Mouse (Mus musculus): ENCODE results near the gene Mfap3.
A peak's percentile ranks its signal among the peaks of the same experiment; 100 is the strongest.

Mfap3 gene

GRCm38 (mm10) chr11:57518091-57518750 is at the start of gene Mfap3, which contains the start of gene Fam114a2:
Gene Mfap3, plus strand, starts transcription at chr11:57518664.
Gene Fam114a2, minus strand, starts transcription at chr11:57518617.
- DNase-seq: peak; percentile 91 to 94

- DNase-seq: no peak
These were observed 49.8 kb upstream of the Mfap3 start for GRCm38 (mm10) chr11:57468706-57469105.

DNA sequence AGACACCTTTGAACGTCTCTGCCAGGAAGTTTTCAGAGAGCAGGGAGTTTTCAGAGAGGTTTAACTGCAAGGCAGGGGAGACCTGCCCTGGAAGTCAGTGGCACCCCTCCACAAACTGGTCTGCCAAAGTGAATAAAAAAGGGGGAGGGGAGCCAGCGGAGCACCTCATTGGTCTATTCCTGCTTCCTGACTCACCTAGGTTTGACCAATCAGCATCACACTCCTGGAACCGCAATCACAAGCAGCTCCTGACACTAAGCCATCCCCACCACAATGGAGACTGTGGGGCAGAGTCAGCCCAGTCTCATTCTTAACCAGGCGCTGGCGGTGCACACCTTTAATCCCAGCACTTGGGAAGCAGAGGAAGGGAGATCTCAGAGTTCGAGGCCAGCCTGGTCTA is 48.4 kb upstream of the Mfap3 start:
- DNase-seq: no peak

DNA sequence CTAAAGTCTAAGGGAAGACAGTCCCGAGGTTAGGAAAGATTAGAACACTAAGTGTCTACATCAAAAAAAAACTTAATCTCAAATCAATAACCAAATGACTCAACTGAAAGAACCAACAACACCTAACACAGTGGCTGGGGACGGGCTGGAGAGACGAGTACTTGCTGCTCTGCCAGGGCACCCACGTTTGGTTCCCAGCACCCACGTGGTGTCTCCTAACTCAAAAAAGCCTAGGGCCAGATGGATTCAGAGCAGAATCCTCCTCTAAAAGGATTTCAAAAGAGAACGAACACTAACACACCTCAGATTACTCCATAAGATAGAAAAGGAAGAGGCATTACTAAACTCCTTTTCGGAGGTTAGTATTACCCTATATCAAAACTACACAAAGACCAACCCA is 47.5 kb upstream of the Mfap3 start:
- DNase-seq: no peak

DNA sequence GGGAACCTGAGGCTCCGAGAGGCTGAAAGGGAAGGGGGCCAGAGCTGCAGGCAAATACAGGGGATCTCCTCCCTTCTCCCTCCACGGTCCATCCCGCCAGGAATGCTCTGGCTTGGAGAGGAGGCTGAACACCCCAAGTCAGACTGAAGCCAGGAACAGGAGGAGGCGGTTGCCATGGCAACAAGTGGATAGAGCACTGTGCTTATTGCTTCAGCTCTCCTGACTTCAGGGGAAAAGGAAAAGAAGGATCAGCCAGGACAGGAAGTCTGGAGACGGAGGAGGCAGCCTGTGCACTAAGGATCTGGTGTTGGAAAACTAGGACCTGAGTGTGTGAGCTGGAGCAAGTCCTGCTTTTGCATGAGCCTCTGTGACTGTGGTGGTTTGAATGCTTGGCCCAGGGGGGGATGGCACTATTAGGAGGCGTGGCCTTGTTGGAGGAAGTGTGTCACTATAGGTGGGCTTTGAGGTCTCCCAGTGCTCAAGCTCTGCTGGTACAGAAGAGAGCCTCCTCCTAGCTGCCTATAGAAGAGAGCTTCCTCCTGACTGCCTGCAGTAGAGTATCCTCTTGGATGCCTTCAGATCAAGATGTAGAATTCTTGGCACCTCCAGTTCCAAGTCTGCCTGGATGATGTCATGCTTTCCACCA is 44.0 kb upstream of the Mfap3 start:
- no peak for DNase-seq

- peak; percentile 12 to 31 for DNase-seq
These were observed 43.3 kb upstream of the Mfap3 start for GRCm38 (mm10) chr11:57475119-57475518.

GRCm38 (mm10) chr11:57478077-57478476 is 40.4 kb upstream of the Mfap3 start:
- no peak for DNase-seq

- no peak for DNase-seq
These were observed 30.0 kb upstream of the Mfap3 start for GRCm38 (mm10) chr11:57488436-57488835.

GRCm38 (mm10) chr11:57496462-57497039 is 21.9 kb upstream of the Mfap3 start:
- DNase-seq: no peak

DNA sequence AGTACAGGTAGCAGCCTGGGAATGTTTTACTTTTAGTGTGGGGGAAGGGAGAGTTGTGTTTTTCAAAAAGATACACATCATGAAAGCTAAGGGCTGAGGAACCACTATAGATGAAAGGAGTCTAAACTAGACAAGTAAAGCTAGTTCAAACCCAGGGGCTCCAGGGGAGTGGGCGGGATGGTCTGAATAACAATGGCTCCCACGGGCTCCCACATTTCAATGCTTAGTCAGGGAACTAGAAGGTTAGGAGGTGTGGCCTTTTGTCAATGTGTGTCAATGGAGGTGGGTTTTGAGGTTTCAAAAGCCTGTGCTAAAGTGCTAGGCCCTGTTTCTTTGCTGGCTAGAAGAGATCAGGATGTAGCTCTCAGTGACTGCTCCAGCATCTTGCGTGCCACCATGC is 20.8 kb upstream of the Mfap3 start:
- no peak for DNase-seq

DNA sequence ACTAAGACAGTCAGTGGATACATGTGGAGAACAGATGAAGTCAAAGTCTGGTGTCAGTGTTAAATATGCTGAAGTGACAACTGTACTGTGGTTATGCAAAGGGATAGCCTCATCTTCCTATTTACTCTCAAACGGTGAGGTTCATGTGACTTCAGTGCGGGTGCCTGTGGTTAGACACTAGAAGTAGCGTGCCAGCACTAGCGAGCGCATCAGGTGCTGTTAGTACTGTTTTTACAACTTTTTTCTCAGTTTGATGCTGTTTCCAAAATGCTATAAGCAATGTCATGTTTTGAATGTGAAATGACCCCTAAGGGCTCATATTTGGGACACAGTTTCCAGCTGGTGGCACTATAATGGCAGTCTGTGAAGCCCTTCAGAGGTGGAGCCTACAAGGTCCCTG is 20.2 kb upstream of the Mfap3 start:
- no peak for DNase-seq

DNA sequence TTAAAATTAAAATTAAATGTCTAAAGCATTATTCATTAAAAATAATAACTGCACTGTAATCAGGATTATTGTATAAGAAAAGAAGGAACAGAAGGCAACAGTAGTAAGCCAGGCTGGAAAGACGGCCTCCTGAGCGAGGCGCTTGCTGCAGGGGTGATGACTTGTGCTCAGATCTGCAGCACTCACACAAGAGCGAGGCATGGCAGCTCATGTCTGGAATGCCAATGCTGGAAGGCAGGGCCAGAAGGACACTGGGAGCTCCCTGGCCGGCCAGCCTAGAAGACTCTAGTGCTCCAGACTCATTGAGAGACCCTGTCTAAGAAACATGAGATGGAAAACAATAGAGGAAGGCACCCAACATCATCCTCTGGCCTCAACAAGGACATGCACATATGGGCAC is 15.3 kb upstream of the Mfap3 start:
- peak in 1 of 2 experiments; percentile 4 for DNase-seq

DNA sequence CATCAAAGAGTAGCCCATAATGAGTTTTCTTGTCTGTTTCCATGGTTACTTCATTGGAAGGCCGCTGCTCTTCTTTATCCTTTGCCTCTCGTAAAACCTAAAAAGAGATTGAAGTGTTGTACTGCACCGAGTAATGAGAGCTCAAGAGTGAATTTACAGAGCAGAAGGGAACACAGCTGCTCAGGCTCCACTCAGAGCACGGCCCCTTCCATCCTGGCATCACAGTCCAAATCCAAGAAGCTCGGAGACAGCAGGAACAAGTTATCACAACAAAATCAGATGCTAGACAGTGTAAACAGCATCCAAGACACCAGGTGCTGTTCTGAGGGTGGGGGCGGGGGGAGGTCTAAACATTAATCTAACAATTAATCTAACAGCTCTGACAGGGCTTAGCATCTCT is 11.6 kb upstream of the Mfap3 start:
- DNase-seq: no peak

DNA sequence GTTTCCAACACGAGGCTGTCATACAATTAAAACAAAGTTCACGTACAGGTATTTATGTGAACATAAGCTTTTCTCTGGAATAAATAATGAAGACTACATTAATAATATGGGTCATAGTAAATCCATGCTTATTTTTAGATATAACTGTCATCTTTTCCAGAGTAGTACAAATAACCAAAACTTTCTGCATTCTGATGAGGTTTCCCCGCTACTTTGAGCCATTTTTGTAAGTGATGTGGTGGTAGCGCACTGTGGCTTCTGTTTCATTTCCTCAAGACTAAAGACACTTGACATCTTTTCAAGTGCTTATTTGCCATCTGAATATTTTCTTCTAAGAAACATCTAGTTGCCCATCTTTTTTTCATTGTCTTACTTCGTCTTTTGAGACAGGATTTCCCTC is 3.2 kb upstream of the Mfap3 start:
- DNase-seq: no peak

GRCm38 (mm10) chr11:57516946-57517441 is 1.5 kb upstream of the Mfap3 start:
- DNase-seq: peak in 1 of 2 experiments; percentile 12

DNA sequence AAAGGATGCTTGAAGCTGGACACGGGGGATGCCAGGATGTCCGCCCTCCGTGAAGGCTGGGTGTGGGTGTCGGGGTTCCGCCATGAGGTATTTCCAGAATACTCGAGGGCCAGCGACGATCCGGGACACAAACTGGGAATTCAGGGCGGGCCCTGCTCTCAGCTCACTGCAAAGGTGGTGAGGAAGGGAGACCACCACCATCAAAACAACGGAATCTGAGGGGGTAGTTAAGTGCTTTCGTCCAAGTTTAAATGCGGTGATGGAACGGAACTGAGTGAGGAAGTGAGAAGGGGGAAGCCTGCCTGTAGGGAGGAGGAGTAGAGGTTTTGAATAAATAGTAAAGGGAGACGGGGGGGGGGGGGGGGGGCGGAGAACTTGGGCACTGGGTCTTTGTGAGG is 286 bp downstream of the Mfap3 start:
- DNase-seq: no peak

GRCm38 (mm10) chr11:57519304-57519703 is 840 bp downstream of the Mfap3 start:
- DNase-seq: no peak

GRCm38 (mm10) chr11:57521206-57521605 is 2.7 kb downstream of the Mfap3 start:
- DNase-seq: no peak

DNA sequence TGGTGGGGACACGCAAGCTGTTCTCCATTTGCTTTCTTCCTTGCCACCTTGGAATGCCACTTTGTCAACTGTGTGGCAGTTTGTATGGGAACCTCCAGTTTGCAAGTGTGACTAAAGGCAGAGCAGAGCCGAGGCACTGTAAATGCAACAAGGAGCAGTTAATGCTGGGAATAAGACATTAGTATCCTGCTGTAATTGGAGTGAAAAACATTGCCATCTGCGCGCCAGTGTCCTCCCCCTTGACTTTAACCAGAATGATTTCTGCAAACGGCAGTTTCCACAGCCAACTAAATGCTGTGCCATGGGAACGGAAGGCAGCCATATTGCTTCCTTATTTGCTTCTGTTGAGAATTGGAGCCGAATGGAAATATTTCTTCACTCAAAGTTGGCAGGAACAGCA is 3.6 kb downstream of the Mfap3 start:
- no peak for DNase-seq

DNA sequence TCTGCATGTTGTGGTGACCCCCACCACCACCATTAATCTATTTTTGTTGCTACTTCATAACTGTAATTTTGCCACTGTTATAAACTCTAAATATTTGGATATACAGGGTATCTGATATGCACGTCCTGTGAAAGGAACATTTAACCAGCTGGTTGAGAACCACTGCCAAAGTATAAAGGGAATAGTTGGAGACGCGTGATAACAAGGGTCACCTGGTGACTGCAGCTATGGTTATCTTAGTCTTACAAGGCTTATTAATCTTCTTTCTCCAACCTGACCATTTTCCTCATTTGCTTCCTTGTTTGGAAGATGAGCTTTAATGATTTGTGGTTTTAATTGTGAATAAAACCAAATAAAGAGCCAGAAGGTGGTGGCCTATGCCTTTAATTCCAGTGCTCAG is 5.0 kb downstream of the Mfap3 start:
- no peak for DNase-seq

- peak in 1 of 2 experiments; percentile 26 for DNase-seq
These were observed 6.1 kb downstream of the Mfap3 start for GRCm38 (mm10) chr11:57524597-57524996.

DNA sequence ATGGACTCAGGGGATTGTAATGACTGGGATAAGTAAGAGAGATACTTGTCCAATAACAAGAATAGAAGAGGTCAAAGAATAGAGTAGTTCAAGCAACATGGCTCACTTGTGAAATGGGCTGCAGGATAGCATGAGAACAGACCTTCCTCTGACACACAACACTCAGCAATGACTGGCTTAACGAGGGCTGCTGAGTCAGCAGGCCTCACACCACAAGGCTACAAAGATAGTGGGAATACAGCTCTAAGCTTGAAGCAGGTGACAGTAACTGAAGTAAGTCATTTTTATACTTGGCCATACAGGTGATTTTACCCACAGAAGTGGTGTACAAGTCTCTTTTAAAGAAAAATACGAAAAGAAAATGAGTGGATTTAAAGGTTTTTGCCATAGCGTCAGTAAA is 7.4 kb downstream of the Mfap3 start:
- no peak for DNase-seq

DNA sequence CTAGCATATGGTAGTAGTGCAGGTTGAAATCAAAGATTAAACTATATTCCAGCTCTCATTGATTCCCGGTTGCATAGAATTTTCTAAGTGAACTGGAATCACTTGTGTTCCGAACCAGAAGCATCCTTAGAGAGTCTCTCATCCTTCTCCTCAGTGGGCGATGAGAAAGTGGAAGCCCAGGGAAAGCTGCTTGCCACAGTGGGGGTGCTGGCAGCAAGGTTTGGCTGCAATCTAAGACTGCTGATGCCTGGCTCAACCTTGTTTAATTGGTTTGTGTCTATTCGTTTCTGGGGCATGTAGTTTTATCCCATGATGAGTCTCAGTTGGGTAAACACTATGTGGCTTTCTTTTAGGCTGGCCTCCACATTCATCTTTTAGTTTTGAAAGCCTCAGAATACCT is 9.0 kb downstream of the Mfap3 start:
- DNase-seq: no peak

DNA sequence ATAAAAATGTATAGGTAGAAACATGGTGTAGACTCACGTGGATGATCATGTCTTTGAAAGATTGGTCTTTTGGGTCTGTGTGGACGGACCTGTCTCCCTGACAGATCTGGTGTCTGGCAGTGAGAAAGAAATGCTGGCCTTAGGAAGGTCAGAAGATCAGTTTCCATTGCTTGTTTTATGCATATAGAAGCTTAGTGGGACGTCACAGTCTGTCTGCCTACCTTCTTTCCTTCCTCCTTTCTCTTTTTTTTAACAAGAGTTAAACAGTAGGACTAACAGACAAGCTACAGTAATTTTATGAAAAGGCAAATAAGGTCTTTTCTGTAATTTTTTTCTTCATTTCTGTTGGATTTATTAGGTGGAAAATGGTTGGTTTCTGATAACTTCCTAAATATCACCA is 10.6 kb downstream of the Mfap3 start:
- no peak for DNase-seq
